Mouse (Mus musculus) spleen, adult 18-20 months (tissue): ENCODE results near the gene Rab3gap1.

Experiments used
- DNase-seq, 2 experiments: peaks; one replicate each; pipeline ENCODE4 v3.0.0; 2022; ENCODE audit warnings: mixed read lengths in 2 of 2

Gene Rab3gap1

GRCm38 (mm10) chr1:127983274-127983993 is 114.9 kb downstream of the Rab3gap1 start:
- DNase-seq: no peak

- DNase-seq: no peak
Measured at GRCm38 (mm10) chr1:127985391-127985790, 116.8 kb downstream of the Rab3gap1 start.

- DNase-seq: no peak
Measured at GRCm38 (mm10) chr1:127988246-127988645, 119.7 kb downstream of the Rab3gap1 start.

GRCm38 (mm10) chr1:127989387-127989786 is 120.8 kb downstream of the Rab3gap1 start:
- no peak for DNase-seq

GRCm38 (mm10) chr1:127989876-127990731 is 121.5 kb downstream of the Rab3gap1 start:
- DNase-seq: no peak
